Mouse (Mus musculus) lung, embryonic 15.5 days (tissue): ENCODE measurements around the gene Eef1akmt2. TPM values are rescaled to one million over a fixed set of nuclear protein-coding genes. Genes with fewer than 3 reads are reported as not detected.

ENCODE experiments used
- ATAC-seq: fragments of 200-750 bp; cut with Nextera tagmentation; 2 replicates; pipeline ENCODE4 v1.8.0; 2017; ENCODE audit warnings: moderate number of reproducible peaks, borderline replicate concordance; ENCODE audit not compliant: low FRiP score, low TSS enrichment; ENCODE audit errors: extremely low read depth
- H3K27ac ChIP-seq: fragments of 300-500 bp; sonication (generic); 2 replicates; pipeline ENCODE4 v1.5.1; 2015; ENCODE audit warnings: moderate library complexity, mild to moderate bottlenecking, inconsistent platforms
- H3K27me3 ChIP-seq: fragments of 300-500 bp; sonication (generic); 2 replicates; pipeline ENCODE4 v1.6.1; 2015; ENCODE audit warnings: inconsistent platforms
- H3K36me3 ChIP-seq: fragments of 300-500 bp; sonication (generic); 2 replicates; pipeline ENCODE4 v1.6.1; 2015; ENCODE audit warnings: inconsistent platforms
- H3K4me1 ChIP-seq: fragments of 300-500 bp; sonication (generic); 2 replicates; pipeline ENCODE4 v1.6.1; 2015; ENCODE audit warnings: inconsistent platforms
- H3K4me2 ChIP-seq: fragments of 300-500 bp; sonication (generic); 2 replicates; pipeline ENCODE4 v1.6.1; 2015; ENCODE audit warnings: inconsistent platforms, mild to moderate bottlenecking, moderate library complexity
- H3K4me3 ChIP-seq: fragments of 300-500 bp; sonication (generic); 2 replicates; pipeline ENCODE4 v1.5.1; 2015; ENCODE audit warnings: mild to moderate bottlenecking, inconsistent platforms
- H3K9ac ChIP-seq: fragments of 300-500 bp; sonication (generic); 2 replicates; pipeline ENCODE4 v1.6.1; 2015; ENCODE audit warnings: inconsistent platforms
- H3K9me3 ChIP-seq: fragments of 300-500 bp; sonication (generic); 2 replicates; pipeline ENCODE4 v1.6.1; 2016; ENCODE audit warnings: inconsistent platforms
- WGBS: fragments of 180-500 bp; shearing (Covaris S2); methylation state at CpG from one replicate; pipeline ENCODE4 v1.1.7; 2015; 5-methylcytosine and 5-hydroxymethylcytosine counted together
- polyA plus RNA-seq: library from polyadenylated mRNA; unstranded; fragments of >200 nt; fragmentation: Nextera tagmentation; extraction: Ambion mirVana; gene quantifications from 2 replicates; pipeline ENCODE4 v1.2.1, GENCODE M21; 2015

The Eef1akmt2 gene
- polyA plus RNA-seq, 1 experiment from 2014 or later = 59.6 TPM

DNA sequence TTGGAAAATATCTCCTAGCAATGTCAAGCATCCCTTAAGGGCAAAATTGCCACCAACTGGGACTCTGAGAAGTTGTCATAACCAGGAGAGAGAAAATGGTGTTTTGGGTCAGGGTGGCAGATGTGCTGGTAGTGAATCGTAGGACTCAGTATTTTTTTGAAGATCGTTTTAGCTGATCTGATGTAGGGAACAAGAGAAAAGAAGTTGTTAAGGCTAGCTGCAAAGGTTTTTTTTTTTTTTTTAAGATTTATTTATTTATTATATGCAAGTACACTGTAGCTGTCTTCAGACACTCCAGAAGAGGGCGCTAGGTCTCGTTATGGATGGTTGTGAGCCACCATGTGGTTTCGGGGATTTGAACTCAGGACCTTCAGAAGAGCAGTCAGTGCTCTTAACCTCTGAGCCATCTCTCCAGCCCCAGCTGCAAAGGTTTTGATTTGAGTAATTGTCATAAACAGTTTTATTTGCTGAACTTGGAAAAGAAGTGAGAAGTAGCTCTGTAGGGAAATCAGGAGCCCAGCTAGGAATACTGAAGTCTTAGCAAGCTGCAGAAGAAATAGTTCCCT lies 5.7 kb upstream of the Eef1akmt2 start:
- no peak overlapping the region for H3K27ac ChIP-seq
- no peak overlapping the region for H3K9ac ChIP-seq
- no peak overlapping the region for H3K4me3 ChIP-seq
- H3K4me2 ChIP-seq = no peak overlapping the region
- 62% methylated on average over 5 of the region's 5 CpGs for WGBS
- peaks cover 10% of the 10 kb centered on the region for H3K4me1 ChIP-seq
- ATAC-seq = no peak
- no peaks in the 10 kb centered on the region for H3K9me3 ChIP-seq
- H3K36me3 ChIP-seq = no peaks in the 10 kb centered on the region
- H3K27me3 ChIP-seq = no peaks in the 10 kb centered on the region

DNA sequence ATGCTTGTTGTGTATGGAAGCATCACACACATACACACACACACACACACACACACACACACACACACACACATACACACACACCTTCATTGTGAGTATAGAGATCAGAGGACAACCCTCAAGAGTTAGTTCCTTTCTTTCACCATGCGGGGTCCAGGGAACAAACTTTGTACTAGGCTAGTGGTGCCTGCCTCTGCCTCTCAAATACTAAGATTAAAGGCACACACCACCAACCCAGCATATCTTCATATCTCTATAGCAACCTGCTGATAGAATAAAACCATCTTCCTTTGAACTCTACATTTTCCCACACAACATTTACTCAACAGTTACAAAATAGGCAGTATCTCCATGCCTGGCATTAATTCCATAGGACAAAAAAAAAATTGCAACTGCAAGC lies 3.6 kb upstream of the Eef1akmt2 start:
- H3K4me3 ChIP-seq = no peak overlapping the region
- no peaks in the 10 kb centered on the region for H3K9me3 ChIP-seq
- no peak for ATAC-seq
- H3K9ac ChIP-seq = no peak overlapping the region
- peaks cover 19% of the 10 kb centered on the region for H3K4me1 ChIP-seq
- H3K36me3 ChIP-seq = no peaks in the 10 kb centered on the region
- WGBS = 88% methylated on average over 1 of the region's 1 CpGs
- H3K27ac ChIP-seq = no peak overlapping the region
- H3K4me2 ChIP-seq = no peak overlapping the region
- no peaks in the 10 kb centered on the region for H3K27me3 ChIP-seq

DNA sequence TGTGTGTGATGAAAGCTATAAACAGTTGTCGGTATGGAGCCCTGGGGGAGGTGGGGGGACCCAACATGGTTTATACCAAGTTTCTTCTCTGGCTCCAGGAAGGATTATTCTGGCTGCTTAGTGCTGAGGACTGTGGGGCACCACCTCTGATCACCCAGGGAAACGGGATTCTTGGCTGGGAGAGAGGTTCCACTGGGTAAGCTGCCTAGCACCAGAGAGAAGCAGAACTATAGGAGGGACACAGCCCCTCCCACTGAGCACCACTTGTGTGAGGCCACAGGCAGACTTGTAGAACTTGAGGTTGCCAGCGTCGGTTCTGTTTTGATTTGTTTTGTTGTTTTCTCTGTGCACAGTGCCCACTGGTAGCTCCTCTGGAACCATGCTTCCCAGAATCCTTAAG lies 1.5 kb upstream of the Eef1akmt2 start:
- H3K27me3 ChIP-seq = no peaks in the 10 kb centered on the region
- no peak for ATAC-seq
- no peak overlapping the region for H3K9ac ChIP-seq
- H3K27ac ChIP-seq = no peak overlapping the region
- peaks cover 9% of the 10 kb centered on the region for H3K4me1 ChIP-seq
- H3K9me3 ChIP-seq = no peaks in the 10 kb centered on the region
- 56% methylated on average over 4 of the region's 4 CpGs for WGBS
- H3K4me3 ChIP-seq = no peak overlapping the region
- H3K36me3 ChIP-seq = peaks cover 10% of the 10 kb centered on the region
- no peak overlapping the region for H3K4me2 ChIP-seq

DNA sequence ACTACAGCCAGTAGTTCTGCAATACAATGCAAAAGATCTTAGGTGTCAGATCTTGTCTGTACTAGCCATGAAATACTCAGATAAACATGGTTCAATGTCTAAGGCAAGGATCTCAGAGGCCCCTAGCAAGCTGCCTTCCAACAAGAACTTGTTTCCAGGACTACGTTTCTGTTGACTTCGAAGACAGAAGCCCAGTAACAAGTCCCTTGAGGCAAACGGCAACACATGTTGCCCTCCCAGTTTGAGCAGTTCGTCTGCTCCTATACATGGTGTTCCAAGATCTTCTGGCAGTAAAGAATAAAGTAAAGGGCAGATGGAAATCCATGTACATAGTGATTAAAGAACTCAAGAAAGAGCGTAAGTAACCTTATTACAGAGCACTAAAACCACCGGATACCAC lies 888 bp upstream of the Eef1akmt2 start:
- H3K27ac ChIP-seq = no peak overlapping the region
- H3K4me1 ChIP-seq = peaks cover 9% of the 10 kb centered on the region
- H3K9me3 ChIP-seq = no peaks in the 10 kb centered on the region
- no peak overlapping the region for H3K4me2 ChIP-seq
- no peak overlapping the region for H3K9ac ChIP-seq
- no peak overlapping the region for H3K4me3 ChIP-seq
- 89% methylated on average over 6 of the region's 6 CpGs for WGBS
- ATAC-seq = no peak
- H3K27me3 ChIP-seq = no peaks in the 10 kb centered on the region
- peaks cover 16% of the 10 kb centered on the region for H3K36me3 ChIP-seq

DNA sequence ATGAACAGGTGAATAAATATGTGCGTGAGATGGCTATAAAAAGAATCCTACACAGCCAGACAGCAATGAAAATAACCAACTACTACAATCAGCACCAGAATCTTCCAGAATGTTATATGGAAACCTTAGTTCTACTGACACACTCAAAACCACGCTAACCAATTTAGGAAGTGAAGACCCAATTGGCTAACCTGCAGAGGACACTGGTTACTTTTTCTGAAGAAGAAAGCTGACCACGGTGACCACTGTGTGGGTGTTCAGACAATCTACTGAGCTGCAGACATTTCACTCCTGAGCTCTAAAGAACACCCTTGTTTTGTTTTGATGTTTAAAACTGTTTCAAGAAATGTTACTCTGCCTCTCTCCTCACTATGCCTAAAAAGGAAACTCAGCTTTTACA lies 9.3 kb downstream of the Eef1akmt2 start:
- Histone ChIP-seq H3K9me3 (no peaks in the 10 kb centered on the region), H3K36me3 (peaks cover 28% of the 10 kb centered on the region), H3K9ac (no peak overlapping the region), H3K4me3 (no peak overlapping the region), H3K4me1 (no peaks in the 10 kb centered on the region), H3K27me3 (no peaks in the 10 kb centered on the region), H3K27ac (no peak overlapping the region), H3K4me2 (no peak overlapping the region)
- 91% methylated on average over 3 of the region's 3 CpGs for WGBS
- no peak for ATAC-seq

DNA sequence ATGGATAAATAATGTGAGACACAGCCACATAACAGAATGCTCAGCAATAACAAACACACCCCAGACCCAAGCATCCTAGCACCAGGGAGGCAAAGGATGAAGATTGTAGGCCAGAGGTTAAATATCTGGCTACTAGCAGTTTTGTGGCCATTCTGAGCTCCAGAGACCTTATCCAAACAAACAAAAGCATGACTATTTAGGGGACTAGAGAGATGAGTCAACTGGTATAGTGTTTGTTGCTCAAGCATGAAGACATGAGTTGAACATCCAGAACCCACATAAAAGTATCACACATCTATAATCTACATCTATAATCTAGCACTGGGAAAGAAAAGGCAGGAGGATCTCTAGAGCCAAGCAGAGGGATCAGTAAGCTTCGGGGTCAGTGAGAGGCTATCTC lies 10.0 kb downstream of the Eef1akmt2 start:
- WGBS = 86% methylated on average over 1 of the region's 1 CpGs
- peaks cover 24% of the 10 kb centered on the region for H3K36me3 ChIP-seq
- no peak for ATAC-seq

DNA sequence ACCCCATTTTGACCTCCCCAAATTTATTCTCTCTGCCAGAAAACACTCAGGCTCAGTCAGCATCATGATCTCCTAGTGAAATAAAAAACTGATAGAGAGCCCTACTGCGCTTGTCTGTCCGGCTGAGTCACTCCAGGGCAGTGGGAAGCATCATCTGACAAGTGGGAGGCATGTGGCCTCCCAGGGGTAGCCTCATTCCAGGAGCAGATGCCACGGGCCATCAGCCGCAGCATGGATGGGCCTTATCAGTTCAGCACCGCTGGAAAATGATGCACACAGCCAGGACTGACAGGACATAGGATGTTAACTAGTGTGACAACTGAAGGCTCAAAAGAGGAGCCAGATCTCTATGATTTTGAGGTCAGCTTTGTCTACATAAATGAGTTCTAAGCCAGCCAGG lies 11.2 kb downstream of the Eef1akmt2 start:
- H3K4me3 ChIP-seq = no peak overlapping the region
- H3K27ac ChIP-seq = no peak overlapping the region
- H3K9ac ChIP-seq = no peak overlapping the region
- H3K4me1 ChIP-seq = no peaks in the 10 kb centered on the region
- no peak for ATAC-seq
- H3K4me2 ChIP-seq = no peak overlapping the region
- H3K36me3 ChIP-seq = peaks cover 19% of the 10 kb centered on the region
- H3K27me3 ChIP-seq = no peaks in the 10 kb centered on the region
- no peaks in the 10 kb centered on the region for H3K9me3 ChIP-seq
- 61% methylated on average over 5 of the region's 5 CpGs for WGBS

More for the DNA sequence above, 10.0 kb downstream of the Eef1akmt2 start:
- Histone ChIP-seq H3K4me3 (no peak overlapping the region), H3K4me2 (no peak overlapping the region), H3K27me3 (no peaks in the 10 kb centered on the region), H3K4me1 (no peaks in the 10 kb centered on the region), H3K9ac (no peak overlapping the region), H3K9me3 (no peaks in the 10 kb centered on the region), H3K27ac (no peak overlapping the region)

DNA sequence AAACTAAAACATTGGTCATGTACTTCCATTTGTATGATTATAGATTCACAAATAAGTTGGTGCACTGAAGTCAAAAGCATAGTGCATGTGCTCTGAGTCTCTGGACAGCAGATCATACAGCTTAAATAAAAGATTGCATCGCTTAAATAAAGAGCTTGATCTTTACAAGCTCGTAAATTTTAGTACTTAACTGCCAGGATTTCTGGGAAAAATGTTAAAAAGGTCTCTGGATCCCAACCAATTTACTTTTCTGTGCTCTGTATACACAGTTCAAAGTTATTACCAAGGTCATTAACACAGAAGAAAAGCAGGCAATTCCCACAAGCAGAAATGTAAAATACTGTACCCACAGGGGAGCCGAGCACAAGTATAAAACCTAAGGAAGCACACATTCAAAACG lies 21.5 kb downstream of the Eef1akmt2 start:
- Histone ChIP-seq H3K9me3 (no peaks in the 10 kb centered on the region), H3K4me2 (no peak overlapping the region), H3K9ac (no peak overlapping the region), H3K4me3 (no peak overlapping the region), H3K4me1 (no peaks in the 10 kb centered on the region), H3K27ac (no peak overlapping the region), H3K27me3 (no peaks in the 10 kb centered on the region), H3K36me3 (peaks cover 51% of the 10 kb centered on the region)
- ATAC-seq = no peak
- 87% methylated on average over 4 of the region's 4 CpGs for WGBS

DNA sequence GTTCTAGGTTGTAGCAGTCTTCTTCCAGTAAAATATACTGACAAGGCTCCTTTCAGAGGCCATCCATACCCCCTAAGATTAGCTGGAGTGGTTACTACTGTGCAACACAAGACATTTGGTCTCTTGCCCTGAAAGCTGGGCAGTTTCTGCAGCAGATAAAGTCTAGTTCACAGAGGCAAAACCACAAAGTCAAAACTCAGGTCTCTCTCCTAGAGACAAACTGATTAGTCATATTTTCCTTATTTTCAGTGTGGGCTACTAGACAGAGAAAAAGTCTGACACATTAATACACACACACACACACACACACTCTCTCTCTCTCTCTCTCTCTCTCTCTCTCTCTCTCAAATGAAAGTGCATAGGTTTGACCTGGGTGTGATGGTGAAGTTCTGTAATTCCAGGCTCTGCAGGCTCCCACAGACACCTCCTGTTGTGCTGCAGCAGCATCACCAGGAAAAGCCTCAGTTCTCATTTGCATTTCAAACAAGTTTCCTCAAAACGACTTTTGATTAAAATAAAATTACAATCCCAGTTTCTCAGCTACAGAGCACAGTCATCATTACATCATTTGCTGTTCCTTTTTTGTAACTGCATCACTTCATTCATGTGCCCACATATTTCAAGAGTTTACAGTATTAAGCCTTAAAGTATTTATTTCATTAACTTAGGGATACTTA lies 28.0 kb downstream of the Eef1akmt2 start:
- Histone ChIP-seq H3K36me3 (peaks cover 30% of the 10 kb centered on the region), H3K4me3 (no peak overlapping the region), H3K9ac (no peak overlapping the region), H3K4me2 (no peak overlapping the region), H3K27ac (no peak overlapping the region), H3K27me3 (no peaks in the 10 kb centered on the region), H3K9me3 (no peaks in the 10 kb centered on the region), H3K4me1 (no peaks in the 10 kb centered on the region)
- 16% methylated on average over 1 of the region's 1 CpGs for WGBS
- no peak for ATAC-seq

DNA sequence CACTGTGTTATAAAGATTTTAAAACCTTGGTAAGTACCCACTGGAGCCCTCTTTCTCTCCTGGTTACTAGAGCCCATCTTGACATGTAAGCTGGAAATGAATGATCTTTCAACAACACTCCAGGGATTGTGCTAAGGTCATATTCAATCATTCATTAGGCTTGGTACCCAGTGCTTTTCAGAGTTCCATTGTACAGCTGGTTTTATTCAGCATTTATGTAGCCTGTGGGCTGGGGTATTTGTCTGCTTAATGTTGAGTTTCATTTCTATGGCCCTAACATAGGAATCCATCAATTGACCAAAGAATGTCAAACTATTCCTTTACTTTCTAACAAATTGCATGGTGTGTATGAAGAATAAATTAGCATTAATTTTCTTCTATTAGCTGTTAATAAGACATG lies 28.6 kb downstream of the Eef1akmt2 start:
- no peak overlapping the region for H3K9ac ChIP-seq
- H3K4me1 ChIP-seq = no peaks in the 10 kb centered on the region
- H3K27me3 ChIP-seq = no peaks in the 10 kb centered on the region
- H3K36me3 ChIP-seq = peaks cover 29% of the 10 kb centered on the region
- H3K4me3 ChIP-seq = no peak overlapping the region
- no peak overlapping the region for H3K27ac ChIP-seq
- H3K9me3 ChIP-seq = no peaks in the 10 kb centered on the region
- H3K4me2 ChIP-seq = no peak overlapping the region
- ATAC-seq = no peak

DNA sequence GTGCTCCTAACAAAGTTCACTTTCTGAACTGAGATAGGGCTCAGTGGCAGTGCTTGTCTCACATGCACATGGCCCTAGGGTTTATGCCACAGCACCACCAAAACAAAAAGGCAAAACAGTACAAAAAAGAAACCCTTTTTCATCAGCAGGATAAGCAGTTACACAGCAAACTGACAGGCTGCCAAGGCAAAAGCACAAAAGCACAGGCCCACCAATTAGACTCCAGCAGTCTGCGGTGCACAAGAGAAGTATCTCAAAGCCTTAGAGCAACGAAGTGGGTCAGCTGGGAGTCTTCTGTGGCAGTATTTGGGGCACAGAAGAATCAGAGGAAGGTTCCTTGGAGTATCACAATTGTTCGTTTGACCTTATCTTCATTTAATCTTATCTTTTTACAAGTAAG lies 31.8 kb downstream of the Eef1akmt2 start:
- H3K4me1 ChIP-seq = no peaks in the 10 kb centered on the region
- H3K27me3 ChIP-seq = no peaks in the 10 kb centered on the region
- WGBS = 75% methylated on average over 3 of the region's 3 CpGs
- H3K36me3 ChIP-seq = peaks cover 13% of the 10 kb centered on the region
- no peak for ATAC-seq
- H3K27ac ChIP-seq = no peak overlapping the region
- H3K4me2 ChIP-seq = no peak overlapping the region
- H3K9me3 ChIP-seq = no peaks in the 10 kb centered on the region
- no peak overlapping the region for H3K9ac ChIP-seq
- no peak overlapping the region for H3K4me3 ChIP-seq

DNA sequence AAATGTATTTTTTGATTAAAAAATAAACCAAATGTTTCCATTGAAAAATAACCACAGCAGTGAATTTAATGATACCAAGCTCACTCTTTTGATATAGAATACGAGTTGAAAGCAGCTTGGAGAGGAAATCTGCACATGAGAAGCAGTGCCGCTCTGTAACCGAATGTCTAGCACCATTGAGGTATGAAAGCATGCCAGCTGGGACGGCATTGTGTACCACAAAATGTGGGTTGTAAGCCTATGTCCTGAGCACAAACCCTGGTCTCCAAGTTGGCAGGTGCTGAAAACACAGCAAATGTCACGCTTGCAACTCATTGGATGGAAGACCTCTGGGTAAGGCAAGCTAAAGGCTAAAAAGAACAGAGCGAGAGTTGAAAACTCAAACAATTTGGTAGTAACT lies 35.4 kb downstream of the Eef1akmt2 start:
- peaks cover 3% of the 10 kb centered on the region; the same call in 1 of the 2 replicates for H3K36me3 ChIP-seq
- no peak overlapping the region for H3K4me2 ChIP-seq
- H3K9ac ChIP-seq = no peak overlapping the region
- no peaks in the 10 kb centered on the region for H3K9me3 ChIP-seq
- H3K4me3 ChIP-seq = no peak overlapping the region
- 93% methylated on average over 6 of the region's 6 CpGs for WGBS
- H3K27me3 ChIP-seq = no peaks in the 10 kb centered on the region
- H3K4me1 ChIP-seq = 0 out of 2 replicates have a peak, but pooled peaks cover 8% of the 10 kb centered on the region
- ATAC-seq = no peak
- no peak overlapping the region for H3K27ac ChIP-seq
